Mouse (Mus musculus) liver, adult 2 months (tissue): ENCODE results near the gene C2cd3.

ENCODE experiments used
- CTCF ChIP-seq: fragments of 200-500 bp; IDR thresholded peaks from 2 replicates; pipeline ENCODE4 v1.5.1; 2011; ENCODE audit warnings: low read depth, low read length, control low read depth
- POLR2A ChIP-seq: fragments of 200-500 bp; IDR thresholded peaks from 2 replicates; pipeline ENCODE4 v1.6.1; 2011; ENCODE audit warnings: low read length, control low read depth; ENCODE audit not compliant: insufficient read depth; ENCODE audit errors: extremely low read depth

- no peak for TF ChIP-seq CTCF
- no peak for TF ChIP-seq POLR2A
Observed at GRCm38 (mm10) chr7:100399231-100399913, 27.3 kb downstream of the C2cd3 start.
